Mouse (Mus musculus): ENCODE measurements around the gene Rbms3.

DNA sequence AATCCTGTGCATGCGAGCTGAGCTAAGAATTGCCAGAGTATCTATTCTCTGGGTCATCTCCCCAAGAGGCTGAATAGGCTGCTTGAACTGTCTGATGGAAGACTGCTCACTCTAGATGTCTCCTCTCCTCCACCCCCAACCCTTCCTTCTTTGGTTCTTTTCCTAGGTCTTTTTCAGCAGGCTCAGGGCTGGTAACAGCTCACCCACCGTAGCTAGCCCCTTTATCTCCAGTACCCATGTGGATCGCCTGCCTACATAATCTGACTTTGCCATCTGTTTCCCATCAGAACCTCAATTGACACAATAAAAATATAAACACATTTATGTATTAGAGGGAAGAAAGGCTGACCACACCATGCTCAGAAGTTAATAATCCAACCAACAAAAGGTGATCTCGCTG lies 225.1 kb downstream of the Rbms3 start:
- TF ChIP-seq CTCF (IDR thresholded peaks at IDR 0.05) (no peak), EP300 (IDR thresholded peaks at IDR 0.05; ENCODE audit: insufficient read depth, low read depth, low read length) (no peak)
